Mouse (Mus musculus): ENCODE data around the gene Gadd45b. TPM values are rescaled to one million over a fixed set of nuclear protein-coding genes. Genes with fewer than 3 reads are reported as not detected.

Gadd45b gene
- polyA plus RNA-seq, 2 experiments from 2014 or later, result 22.8 to 45.2 TPM

- no peak for ATAC-seq
Observed at GRCm38 (mm10) chr10:80957791-80958190, 27.9 kb downstream of the Gadd45b start.

DNA sequence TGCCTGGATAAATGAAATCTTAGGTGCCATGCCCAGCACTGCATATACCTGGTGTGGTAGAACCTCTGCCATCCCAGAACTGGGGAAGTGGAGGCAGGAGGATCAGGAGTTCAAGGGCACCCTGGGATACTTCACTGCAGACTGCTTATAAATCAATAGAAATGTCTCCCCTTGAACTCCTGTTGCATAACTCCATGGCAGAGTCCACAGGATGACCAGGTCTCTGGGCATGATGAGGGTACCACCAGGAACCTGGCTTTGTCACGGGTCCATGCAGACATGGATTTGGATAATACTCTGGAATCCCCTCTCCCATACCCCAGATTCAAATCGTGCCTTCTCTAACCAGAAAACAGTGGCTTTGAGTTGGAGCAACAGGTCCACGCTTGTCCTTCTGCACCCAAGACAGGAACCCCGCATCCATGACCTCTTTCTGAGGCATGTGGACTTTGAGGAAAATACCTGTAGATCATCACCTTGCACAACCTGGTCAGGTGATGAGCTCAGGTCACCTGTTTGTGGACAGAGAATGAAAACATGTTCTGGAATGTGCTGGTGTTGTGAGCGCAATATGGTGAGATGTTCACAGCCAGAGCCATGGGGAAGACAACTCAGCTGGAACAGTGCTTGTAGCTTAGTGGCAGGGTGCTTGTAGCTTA is 29.2 kb downstream of the Gadd45b start:
- no peak for ATAC-seq

GRCm38 (mm10) chr10:80960551-80961508 is 31.0 kb downstream of the Gadd45b start:
- no peak for ATAC-seq

DNA sequence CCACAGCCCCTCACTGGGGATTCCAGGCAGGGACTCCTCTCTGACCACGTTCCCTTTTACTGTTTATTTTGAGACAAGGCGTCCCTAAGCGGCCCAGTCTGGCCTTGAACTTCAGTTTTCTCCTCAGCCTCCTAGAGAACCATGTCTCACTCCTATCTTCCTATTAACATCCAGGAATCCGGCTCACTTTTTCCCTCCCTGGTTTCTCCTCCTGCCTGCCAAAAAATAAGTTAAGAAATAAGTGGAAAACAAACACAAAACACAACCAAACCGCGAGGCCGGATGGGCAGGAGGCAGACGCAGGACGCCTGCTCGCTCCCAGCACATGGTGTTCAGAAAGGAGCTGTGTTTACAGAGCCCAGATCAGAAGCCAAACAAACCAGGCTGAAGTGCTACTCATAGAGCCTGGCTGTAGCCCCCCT is 32.2 kb downstream of the Gadd45b start:
- ATAC-seq, result no peak

DNA sequence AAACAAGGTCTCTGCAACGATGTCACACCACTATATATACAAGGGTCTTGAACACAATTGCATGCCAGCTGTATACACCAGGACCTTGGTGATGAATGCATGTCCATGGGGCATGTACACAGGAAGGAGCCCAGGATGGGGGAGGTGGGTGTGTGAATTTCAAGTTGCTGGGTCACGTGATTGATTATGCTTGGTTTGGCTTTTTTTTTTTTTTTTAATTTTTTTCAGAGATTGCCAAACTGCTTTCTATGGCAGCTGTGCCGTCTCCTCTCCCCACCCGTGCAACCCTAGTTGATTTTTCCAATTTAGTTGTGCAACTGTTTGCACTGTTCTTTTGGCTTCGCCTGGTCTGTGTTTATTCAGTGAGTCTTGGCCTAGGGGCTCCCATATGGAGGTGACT is 32.7 kb downstream of the Gadd45b start:
- no peak for ATAC-seq

- ATAC-seq, result no peak
Observed at GRCm38 (mm10) chr10:80963031-80963975, 33.4 kb downstream of the Gadd45b start.

DNA sequence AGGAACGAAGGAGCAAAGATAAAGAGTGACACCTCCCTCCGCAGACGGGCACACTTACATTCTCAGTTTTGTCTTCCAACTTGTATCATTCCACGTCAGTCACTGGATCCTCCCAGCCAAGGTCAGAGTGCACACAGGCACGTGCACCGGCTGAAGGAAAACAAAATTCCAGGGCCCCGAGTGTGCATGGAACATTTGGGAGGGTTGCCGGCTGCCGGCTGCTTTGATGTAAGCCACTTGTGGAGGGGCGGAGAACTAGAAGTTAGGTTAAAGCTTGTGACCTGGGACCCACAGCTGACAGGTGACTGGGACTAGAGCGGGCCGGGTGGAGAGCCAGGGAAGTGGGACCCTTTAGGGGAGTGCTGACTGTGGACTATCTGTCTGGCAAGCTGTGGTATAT is 36.4 kb downstream of the Gadd45b start:
- ATAC-seq, result no peak

DNA sequence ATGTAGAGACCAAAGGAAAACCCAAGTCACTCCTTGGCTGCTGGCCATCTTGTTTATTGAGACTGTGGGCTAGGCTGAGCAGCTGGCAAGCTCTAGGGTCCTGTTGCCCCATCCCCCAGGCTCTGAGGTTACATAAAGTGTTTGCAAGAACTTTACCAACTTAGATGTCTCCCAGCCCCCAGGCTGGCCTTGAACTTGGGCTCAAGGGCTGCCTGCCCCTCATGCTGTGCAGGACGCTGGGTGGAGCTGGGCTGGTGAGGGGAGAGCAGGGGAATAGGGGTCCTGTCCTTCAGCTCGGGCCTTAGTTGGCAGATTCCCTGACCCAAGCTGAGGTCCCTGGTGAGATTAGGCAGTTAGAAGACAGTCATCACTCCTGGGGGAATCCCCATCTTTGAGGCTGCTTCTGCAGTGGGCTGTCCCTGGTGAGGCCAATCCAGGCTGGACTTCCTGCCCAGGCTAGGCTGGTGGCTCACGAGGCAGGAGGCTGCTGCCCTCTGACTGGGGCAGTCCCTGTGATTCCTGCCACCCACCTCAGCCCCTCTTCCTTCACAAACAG is 37.3 kb downstream of the Gadd45b start:
- ATAC-seq, result peak; percentile 88

DNA sequence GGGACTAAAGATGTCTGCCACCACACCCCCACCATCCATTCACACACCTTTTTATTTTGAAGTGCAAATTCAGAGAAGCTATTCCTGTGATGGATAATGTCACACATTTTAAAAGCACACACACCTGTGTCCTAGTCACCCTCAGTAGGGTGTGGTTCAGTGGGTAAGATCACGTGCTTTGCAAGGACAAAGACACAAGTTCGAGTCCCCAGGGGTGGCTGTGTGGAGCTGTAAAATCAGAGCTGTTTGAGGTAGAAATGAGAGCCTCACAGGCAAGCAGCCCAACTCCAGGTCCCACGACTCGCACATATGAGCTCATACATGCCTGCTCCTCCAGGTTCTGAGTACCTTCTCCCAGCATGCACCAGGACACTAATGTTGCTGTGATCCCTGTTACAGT is 38.2 kb downstream of the Gadd45b start:
- no peak for ATAC-seq

- no peak for ATAC-seq
Observed at GRCm38 (mm10) chr10:80969298-80969697, 39.4 kb downstream of the Gadd45b start.

DNA sequence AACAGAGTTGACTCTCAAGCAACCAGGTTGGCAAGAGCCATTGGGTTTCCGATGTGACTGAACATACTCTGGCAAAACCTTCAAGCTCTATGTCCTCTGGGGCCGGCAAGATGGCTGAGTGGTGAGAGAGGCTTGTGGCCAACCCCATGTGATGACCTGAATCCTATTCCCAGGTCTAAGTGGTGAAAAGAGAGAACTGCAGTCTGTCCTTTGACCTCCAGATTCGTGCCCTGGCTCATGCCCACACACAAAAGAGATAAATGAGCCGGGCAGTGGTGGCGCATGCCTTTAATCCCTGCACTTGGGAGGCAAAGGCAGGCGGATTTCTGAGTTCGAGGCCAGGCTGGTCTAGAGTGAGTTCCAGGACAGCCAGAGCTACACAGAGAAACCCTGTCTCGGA is 40.3 kb downstream of the Gadd45b start:
- no peak for ATAC-seq

DNA sequence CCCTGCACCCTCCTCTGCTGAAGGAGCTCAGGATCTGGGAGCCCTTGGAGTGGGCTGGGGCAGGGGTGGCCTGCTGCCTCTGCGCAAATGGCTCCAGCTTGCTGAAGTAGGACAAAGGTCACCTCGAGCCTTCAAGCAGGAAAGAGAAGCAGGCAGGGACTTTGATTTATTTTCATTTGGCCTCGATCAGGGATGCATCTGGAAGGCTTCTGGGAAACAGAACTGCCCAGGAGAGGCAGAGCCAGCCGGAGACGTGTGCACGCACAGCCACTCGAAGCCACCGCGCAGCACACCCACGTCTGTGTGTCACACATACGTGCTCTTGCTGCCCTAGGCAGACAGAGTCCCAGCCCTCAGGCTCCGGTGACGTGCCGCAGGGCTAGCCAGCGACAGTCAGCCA is 41.7 kb downstream of the Gadd45b start:
- ATAC-seq, result no peak

- ATAC-seq, result no peak
Observed at GRCm38 (mm10) chr10:80972071-80972987, 42.5 kb downstream of the Gadd45b start.

- ATAC-seq, result no peak
Observed at GRCm38 (mm10) chr10:80973722-80974121, 43.8 kb downstream of the Gadd45b start.

DNA sequence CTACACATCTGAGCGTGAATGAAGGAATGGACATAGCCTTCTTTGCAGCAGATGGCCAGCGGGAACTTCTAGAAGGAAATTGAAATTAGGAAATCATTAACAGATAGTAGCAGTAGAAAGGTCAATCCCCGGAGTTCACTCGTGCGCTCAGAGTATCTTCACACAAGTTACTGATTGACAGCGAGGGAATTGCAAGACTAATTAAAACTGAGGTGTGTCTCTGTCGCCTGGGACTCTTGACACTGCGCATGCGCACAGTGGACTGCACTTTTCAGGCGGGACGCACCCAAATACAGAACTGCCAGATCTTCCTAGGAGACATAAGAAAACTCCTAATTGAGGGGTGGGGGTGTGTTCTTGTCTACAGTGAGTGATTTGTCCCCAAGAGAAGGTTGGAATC is 45.6 kb downstream of the Gadd45b start:
- ATAC-seq, result no peak

GRCm38 (mm10) chr10:80981564-80982112 is 51.8 kb downstream of the Gadd45b start:
- no peak for ATAC-seq
